Mouse (Mus musculus) kidney, adult 2 months (tissue): Measurements from ENCODE around the gene Kcnh7.

ENCODE experiments used
- CTCF ChIP-seq: fragments of 200-500 bp; conservative IDR thresholded peaks from 2 replicates; pipeline ENCODE4 v1.5.1; 2011; ENCODE audit warnings: low read depth, mild to moderate bottlenecking, control low read depth, low read length, moderate library complexity, mixed read lengths; ENCODE audit not compliant: insufficient read depth, insufficient read length
- POLR2A ChIP-seq: fragments of 200-500 bp; IDR thresholded peaks from one replicate; pipeline ENCODE4 v1.6.1; 2011; ENCODE audit warnings: low read depth, low read length, control low read depth

DNA sequence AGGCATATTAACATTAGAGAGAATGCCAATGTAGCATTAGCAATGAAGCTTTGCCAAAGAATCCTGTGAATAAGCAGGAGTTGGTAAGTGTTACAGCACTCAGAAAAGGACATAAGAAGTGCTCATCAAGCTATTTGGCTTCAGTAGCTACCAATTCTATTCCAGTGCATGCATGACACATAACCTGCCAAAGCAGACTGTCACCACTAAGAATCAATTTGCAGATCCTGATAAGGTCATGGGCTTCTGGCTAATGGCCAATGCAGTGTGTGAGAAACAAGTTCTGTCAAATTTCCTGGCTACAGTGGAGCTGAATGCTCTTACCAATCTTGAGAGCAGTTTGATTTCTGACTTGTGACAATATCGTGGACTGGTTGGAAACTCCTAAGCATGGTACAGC, 341.5 kb downstream of the Kcnh7 start:
- TF ChIP-seq CTCF (no peak), POLR2A (no peak)
